Mouse (Mus musculus) lung, postnatal 0 days (tissue): ENCODE results near the gene Rassf8. TPM values are rescaled to one million over a fixed set of nuclear protein-coding genes. Genes with fewer than 3 reads are reported as not detected.
A peak's percentile ranks its signal among the peaks of the same experiment; 100 is the strongest.

Experiments
- ATAC-seq: fragments of 200-750 bp; cut with Nextera tagmentation; 2 replicates; pipeline ENCODE4 v1.8.0; 2017; ENCODE audit warnings: moderate library complexity
- DNase-seq: peaks from one replicate; pipeline ENCODE4 v3.0.0-alpha.2; 2016; ENCODE audit warnings: low spot score
- H3K27ac ChIP-seq: fragments of 300-500 bp; sonication (generic); 2 replicates; pipeline ENCODE4 v1.5.1; 2014; ENCODE audit warnings: antibody characterized with exemption, mild to moderate bottlenecking, low read length, mixed read lengths
- H3K27me3 ChIP-seq: fragments of 300-500 bp; sonication (generic); replicated peaks from 2 replicates; pipeline ENCODE4 v1.6.1; 2014; ENCODE audit warnings: low read length, mixed read lengths; ENCODE audit not compliant: insufficient read depth
- H3K36me3 ChIP-seq: fragments of 300-500 bp; sonication (generic); 2 replicates; pipeline ENCODE4 v1.6.1; 2014; ENCODE audit warnings: low read length, mixed read lengths; ENCODE audit not compliant: insufficient read depth
- H3K4me1 ChIP-seq: fragments of 300-500 bp; sonication (generic); 2 replicates; pipeline ENCODE4 v1.6.1; 2014; ENCODE audit warnings: antibody characterized with exemption, low read depth, low read length, mixed read lengths; ENCODE audit not compliant: insufficient read depth
- H3K4me2 ChIP-seq: fragments of 300-500 bp; sonication (generic); replicated peaks from 2 replicates; pipeline ENCODE4 v1.6.1; 2014; ENCODE audit warnings: low read depth, mild to moderate bottlenecking, low read length, moderate library complexity, mixed read lengths
- H3K4me3 ChIP-seq: fragments of 300-500 bp; sonication (generic); 2 replicates; pipeline ENCODE4 v1.5.1; 2014; ENCODE audit warnings: low read depth, low read length
- H3K9ac ChIP-seq: fragments of 300-500 bp; sonication (generic); replicated peaks from 2 replicates; pipeline ENCODE4 v1.6.1; 2014; ENCODE audit warnings: low read depth, mild to moderate bottlenecking
- H3K9me3 ChIP-seq: fragments of 300-500 bp; sonication (generic); 2 replicates; pipeline ENCODE4 v1.6.1; 2016; ENCODE audit warnings: low read length, mixed read lengths
- CTCF ChIP-seq: IDR thresholded peaks from 2 replicates; pipeline ENCODE4 v1.5.1; 2016; ENCODE audit warnings: antibody characterized with exemption, mild to moderate bottlenecking
- EP300 ChIP-seq: IDR thresholded peaks from 2 replicates; pipeline ENCODE4 v1.6.1; 2016; ENCODE audit warnings: antibody characterized with exemption, mild to moderate bottlenecking, control low read depth
- whole genome bisulfite sequencing: fragments of 180-500 bp; shearing (Covaris S2); extraction: QIAGEN DNeasy Blood & Tissue Kit; methylation state at CpG from one replicate; pipeline ENCODE4 v1.1.7; 2014; 5-methylcytosine and 5-hydroxymethylcytosine counted together
- polyA plus RNA-seq: library from polyadenylated mRNA; unstranded; fragments of >200 nt; fragmentation: Nextera tagmentation; extraction: Ambion mirVana; gene quantifications from 2 replicates; pipeline ENCODE4 v1.2.1, GENCODE M21; 2015

The Rassf8 gene
- polyA plus RNA-seq, 1 experiment from 2014 or later = 15.1 TPM

- Histone ChIP-seq H3K4me2 (no peak overlapping the region), H3K27ac (peak overlapping the region; percentile 78), H3K9ac (no peak overlapping the region), H3K36me3 (no peaks in the 10 kb centered on the region), H3K9me3 (no peaks in the 10 kb centered on the region), H3K4me3 (no peak overlapping the region), H3K4me1 (peaks cover 7% of the 10 kb centered on the region; the same call in 1 of the 2 replicates), H3K27me3 (no peaks in the 10 kb centered on the region)
- WGBS = 6% methylated on average over 4 of the region's 4 CpGs
- TF ChIP-seq CTCF (peak; percentile 74), EP300 (peak; percentile 86)
- DNase-seq = peak; percentile 93
- ATAC-seq = peak; percentile 89
Observed at GRCm38 (mm10) chr6:145793109-145793593, 46.6 kb downstream of the Rassf8 start.

GRCm38 (mm10) chr6:145794671-145795070 is 48.1 kb downstream of the Rassf8 start:
- no peak overlapping the region for H3K4me2 ChIP-seq
- TF ChIP-seq EP300 (no peak), CTCF (peak; percentile 65)
- DNase-seq (no peak), ATAC-seq (no peak)
- no peak overlapping the region for H3K9ac ChIP-seq
- H3K27ac ChIP-seq = no peak overlapping the region
- no peaks in the 10 kb centered on the region for H3K36me3 ChIP-seq
- WGBS = 60% methylated on average over 4 of the region's 4 CpGs
- no peaks in the 10 kb centered on the region for H3K9me3 ChIP-seq
- peaks cover 7% of the 10 kb centered on the region; the same call in 1 of the 2 replicates for H3K4me1 ChIP-seq
- no peak overlapping the region for H3K4me3 ChIP-seq
- no peaks in the 10 kb centered on the region for H3K27me3 ChIP-seq

DNA sequence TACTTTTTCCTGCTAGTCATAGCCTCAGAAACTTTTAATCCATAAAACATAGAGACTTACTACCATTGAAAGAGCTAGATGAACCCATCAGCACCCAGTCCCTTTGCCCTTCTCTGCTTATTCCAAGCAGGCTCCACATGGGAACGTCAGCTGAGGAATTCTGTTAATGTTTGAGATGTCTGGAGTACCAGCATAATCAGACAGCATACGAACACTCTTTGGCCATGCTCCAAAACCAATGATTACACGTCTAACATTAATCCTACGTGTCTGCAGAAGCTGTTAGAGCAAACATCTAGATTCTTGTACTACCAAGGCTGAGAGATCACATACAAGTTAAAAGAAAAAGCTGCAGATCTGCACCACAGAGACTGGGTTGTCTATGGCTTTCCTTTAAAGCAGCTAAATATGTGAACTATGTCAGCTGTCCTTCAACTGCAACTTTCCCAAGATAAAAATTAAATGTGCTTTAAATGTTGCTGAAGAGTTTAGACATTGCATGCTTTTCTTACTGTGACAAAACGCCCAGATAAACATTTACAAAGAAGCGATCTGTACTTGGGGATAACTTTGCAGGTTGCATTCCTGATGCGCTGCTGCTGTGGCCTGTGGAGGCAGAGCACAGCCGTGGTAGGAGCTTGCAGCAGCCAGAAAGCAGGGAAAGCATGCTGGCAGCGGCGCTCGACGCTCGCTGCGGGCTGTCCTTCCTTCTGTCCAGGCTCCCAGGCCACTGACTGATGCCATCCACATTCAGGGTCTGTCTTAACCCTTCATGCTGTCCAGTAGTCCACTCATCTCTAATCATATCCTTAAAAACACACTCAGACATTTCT is 49.9 kb downstream of the Rassf8 start:
- Histone ChIP-seq H3K4me3 (no peak overlapping the region), H3K27me3 (no peaks in the 10 kb centered on the region), H3K36me3 (no peaks in the 10 kb centered on the region), H3K4me2 (no peak overlapping the region), H3K4me1 (peaks cover 7% of the 10 kb centered on the region; the same call in 1 of the 2 replicates), H3K9ac (no peak overlapping the region), H3K27ac (peak overlapping the region; percentile 66), H3K9me3 (no peaks in the 10 kb centered on the region)
- DNase-seq (peak; percentile 61), ATAC-seq (peak; percentile 35; the same call in 1 of the 2 replicates)
- TF ChIP-seq CTCF (peak; percentile 21; the same call in 1 of the 2 replicates), EP300 (peak; percentile 89)
- 37% methylated on average over 14 of the region's 14 CpGs for WGBS

DNA sequence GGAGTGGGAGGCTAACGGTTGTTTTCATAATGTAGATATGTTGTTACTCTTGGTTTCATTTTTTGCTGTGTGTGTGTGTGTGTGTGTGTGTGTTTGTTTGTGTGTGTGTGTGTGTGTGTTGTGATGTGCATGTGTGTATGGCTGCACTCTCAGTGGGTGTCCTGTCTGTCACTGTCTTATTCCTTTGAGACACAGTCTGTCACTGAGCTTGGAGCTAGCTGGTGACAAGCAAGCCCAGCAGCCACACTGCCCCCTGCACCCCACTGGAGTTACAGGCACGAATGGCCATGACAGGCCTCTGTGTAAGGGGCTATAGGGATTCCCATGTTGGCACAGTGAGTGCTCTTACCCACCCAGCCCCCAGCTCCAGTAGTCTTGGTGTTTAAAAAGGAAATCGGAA is 51.1 kb downstream of the Rassf8 start:
- no peaks in the 10 kb centered on the region for H3K27me3 ChIP-seq
- WGBS = 58% methylated on average over 3 of the region's 3 CpGs
- no peak overlapping the region for H3K4me3 ChIP-seq
- DNase-seq = no peak
- no peak overlapping the region for H3K27ac ChIP-seq
- H3K4me2 ChIP-seq = no peak overlapping the region
- no peak for ATAC-seq
- TF ChIP-seq EP300 (no peak), CTCF (peak; percentile 17; the same call in 1 of the 2 replicates)
- peaks cover 3% of the 10 kb centered on the region; the same call in 1 of the 2 replicates for H3K4me1 ChIP-seq
- no peaks in the 10 kb centered on the region for H3K9me3 ChIP-seq
- no peak overlapping the region for H3K9ac ChIP-seq
- H3K36me3 ChIP-seq = no peaks in the 10 kb centered on the region

DNA sequence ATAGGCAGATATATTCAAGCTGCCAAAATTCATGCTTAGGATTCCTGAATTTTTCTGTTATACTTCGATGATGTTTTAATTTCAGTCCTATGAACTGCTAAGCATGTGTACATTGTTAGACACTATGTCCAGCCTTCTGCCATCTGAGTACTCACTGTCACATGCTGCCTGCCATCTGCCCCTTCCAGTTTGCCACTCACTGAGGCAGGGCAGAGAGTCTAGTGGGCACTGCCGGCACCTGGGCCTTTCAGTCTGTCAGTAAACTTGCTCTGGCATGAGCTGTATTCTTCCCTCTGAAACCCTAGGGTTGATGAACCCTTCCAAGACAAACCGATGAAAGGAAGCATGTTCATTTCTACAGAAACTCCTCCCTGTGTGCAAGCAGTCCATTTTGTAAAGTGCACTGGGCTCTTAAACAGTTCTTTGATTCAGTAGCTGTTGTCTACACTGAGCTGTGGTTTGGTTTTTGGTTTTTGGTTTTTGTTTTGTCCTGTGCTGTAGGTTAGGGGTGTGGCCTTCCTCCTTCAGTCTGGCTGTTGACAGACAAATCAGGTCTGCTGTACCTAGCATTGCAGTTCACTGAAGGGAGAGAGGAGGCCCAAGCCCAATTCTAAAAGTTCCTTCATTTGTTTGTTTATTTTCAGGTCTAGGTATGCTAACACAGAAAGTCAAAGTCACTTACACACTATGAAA is 55.4 kb downstream of the Rassf8 start:
- H3K4me3 ChIP-seq = no peak overlapping the region
- TF ChIP-seq EP300 = no peak
- TF ChIP-seq CTCF = no peak
- no peaks in the 10 kb centered on the region for H3K27me3 ChIP-seq
- H3K27ac ChIP-seq = no peak overlapping the region
- H3K9me3 ChIP-seq = no peaks in the 10 kb centered on the region
- no peak for DNase-seq
- no peak overlapping the region for H3K9ac ChIP-seq
- H3K4me2 ChIP-seq = no peak overlapping the region
- no peaks in the 10 kb centered on the region for H3K36me3 ChIP-seq
- H3K4me1 ChIP-seq = peaks cover 6% of the 10 kb centered on the region; the same call in 1 of the 2 replicates
- 61% methylated on average over 3 of the region's 3 CpGs for WGBS
- no peak for ATAC-seq

GRCm38 (mm10) chr6:145802881-145803280 is 56.3 kb downstream of the Rassf8 start:
- Histone ChIP-seq H3K4me2 (no peak overlapping the region), H3K36me3 (no peaks in the 10 kb centered on the region), H3K27ac (no peak overlapping the region), H3K9me3 (no peaks in the 10 kb centered on the region), H3K4me3 (no peak overlapping the region), H3K4me1 (peaks cover 6% of the 10 kb centered on the region; the same call in 1 of the 2 replicates), H3K9ac (no peak overlapping the region), H3K27me3 (no peaks in the 10 kb centered on the region)
- ATAC-seq (no peak), DNase-seq (no peak)
- TF ChIP-seq EP300 (no peak), CTCF (no peak)
- 83% methylated on average over 8 of the region's 8 CpGs for WGBS
